Mouse (Mus musculus) v-Abl transformed pro-B cells (cell line): ENCODE measurements around the gene Borcs8.

Experiments used
- in situ Hi-C, 2 experiments: fragments of 400-800 bp; cut with MboI; formaldehyde crosslinking; loops; one replicate each; pipeline ENCODE4 v1.15.1; 2025; ENCODE audit not compliant: unreplicated experiment in 2 of 2

The Borcs8 gene

DNA sequence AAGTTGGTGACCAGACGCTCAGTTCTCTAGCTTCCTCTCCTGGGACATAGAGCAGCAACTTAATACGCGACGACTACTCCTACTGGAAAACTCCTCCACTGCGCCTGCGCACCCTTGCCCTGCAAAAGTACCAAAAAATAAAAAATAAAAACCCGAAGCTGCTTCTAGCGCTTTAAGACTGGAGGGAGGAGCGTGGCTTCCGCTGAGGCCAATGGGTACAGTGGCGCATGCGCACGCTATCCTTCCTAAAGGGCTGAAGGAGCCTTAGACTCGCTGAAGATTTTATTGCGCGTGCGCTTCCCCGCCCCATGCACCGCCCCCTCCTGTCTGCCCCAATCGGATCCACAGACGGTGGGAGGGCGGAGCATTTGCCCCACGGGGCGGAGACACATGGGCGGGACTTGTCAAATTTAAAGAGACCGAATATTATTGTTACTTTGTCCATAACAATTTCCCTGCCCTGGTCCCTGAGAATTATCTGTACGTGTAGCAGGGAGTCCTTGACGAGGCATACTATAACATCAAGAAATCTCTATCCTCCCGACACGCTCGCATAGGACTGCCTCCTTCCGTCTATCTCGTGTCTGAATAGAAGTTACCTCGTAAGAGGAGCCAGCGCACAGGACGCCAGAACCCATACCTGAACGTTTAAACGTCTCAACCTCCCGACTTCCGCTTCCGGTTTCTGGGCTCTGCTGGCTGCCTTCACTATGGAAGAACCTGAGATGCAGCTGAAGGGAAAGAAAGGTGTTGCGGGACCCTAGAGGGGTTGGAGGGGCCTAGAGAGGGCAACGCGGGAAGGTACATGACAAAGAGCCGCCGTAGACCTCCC lies at the start of gene Borcs8, which contains the start of the genes Rfxank and Mef2b:
TSS of gene Borcs8 (plus strand) at position 474 of the 832 bp plus-strand sequence.
TSS of gene Rfxank (minus strand) at position 129 of the 832 bp plus-strand sequence.
TSS of gene Mef2b (plus strand) at position 686 of the 832 bp plus-strand sequence.
- in situ Hi-C loops: no loop called here

GRCm38 (mm10) chr8:70092786-70093185 lies 46.5 kb upstream of the Borcs8 start:
- in situ Hi-C loops: no loop called here

- in situ Hi-C loops: no loop called here
Observed at GRCm38 (mm10) chr8:70099276-70099675, 40.0 kb upstream of the Borcs8 start.

DNA sequence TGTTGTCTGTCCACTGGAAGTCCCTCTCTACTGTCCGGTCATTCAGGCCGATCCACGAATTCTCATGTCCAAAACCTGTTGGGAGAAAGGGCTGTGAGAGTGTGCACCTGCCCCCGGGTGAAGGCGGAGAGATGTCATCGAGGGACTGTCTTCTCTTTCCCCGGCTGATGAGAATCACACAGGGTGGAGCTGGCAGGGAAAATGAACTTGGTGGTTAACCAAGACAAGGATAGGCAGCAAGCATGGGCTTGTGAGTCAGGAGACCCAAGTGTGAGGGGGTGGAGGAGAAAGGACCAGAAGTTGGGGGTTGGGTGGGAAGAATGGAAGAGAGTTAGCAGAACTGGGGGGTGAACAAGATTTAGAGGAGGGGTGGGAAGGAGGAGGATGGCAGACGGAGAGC lies 39.1 kb upstream of the Borcs8 start:
- in situ Hi-C loops: loop anchor here in 1 of 2 experiments (25.0 kb wide), 2 partner anchors 463 to 763 kb away; partner anchors contain the start of gene Zfp868

DNA sequence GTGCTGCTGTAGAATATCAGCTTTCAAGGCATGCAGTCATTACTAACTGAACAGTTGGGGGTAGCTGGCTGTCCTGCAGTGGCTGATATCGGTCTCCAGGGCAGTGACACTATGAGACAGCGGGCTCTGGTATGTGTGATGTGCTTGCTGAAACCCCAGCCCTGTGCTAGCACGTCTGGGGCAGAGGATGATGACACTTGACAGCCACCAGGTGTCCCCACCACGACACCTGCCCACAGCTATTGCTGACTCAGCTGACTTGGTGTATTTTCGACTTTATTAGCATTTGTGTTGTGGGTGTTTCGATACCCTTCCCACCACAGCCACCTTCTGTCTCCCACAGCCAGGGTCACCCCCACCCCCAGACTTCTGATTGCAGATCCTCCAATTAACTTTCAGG lies 34.8 kb upstream of the Borcs8 start:
- in situ Hi-C loops: loop anchor here in 1 of 2 experiments (25.0 kb wide), 2 partner anchors 467 to 767 kb away; partner anchors contain the start of gene Zfp868

DNA sequence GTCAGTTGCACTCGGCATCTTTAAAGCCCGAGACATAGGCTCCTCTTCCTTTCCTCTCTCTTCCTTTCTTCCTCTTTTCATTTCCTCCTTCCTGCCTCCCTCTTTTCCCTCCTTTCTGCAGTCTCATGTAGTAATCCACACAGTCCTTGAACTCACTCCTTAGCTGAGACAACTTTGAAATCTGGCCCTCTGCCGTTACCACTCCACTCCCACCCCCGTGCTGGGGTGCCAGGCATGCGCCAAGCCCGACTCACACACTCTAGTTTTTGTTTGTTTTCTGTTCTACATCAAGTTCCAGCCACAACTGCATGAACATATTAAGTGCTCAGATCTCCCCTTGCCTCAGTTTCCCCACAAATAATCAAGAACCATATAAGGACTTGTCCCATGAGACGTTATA lies 34.4 kb upstream of the Borcs8 start:
- in situ Hi-C loops: loop anchor here (5.0 to 25.0 kb wide), 3 partner anchors 62 to 768 kb away; partner anchors contain the start of gene Zfp868 (in 1 of the 2)

GRCm38 (mm10) chr8:70110451-70110850 lies 28.8 kb upstream of the Borcs8 start:
- in situ Hi-C loops: loop anchor here in 1 of 2 experiments (5.0 to 25.0 kb wide), 4 partner anchors 57 to 773 kb away; partner anchors contain the start of gene Zfp868

- in situ Hi-C loops: loop anchor here in 1 of 2 experiments (5.0 to 25.0 kb wide), 4 partner anchors 56 to 774 kb away; partner anchors contain the start of gene Zfp868
Observed at GRCm38 (mm10) chr8:70111192-70111795, 28.0 kb upstream of the Borcs8 start.

- in situ Hi-C loops: loop anchor here in 1 of 2 experiments (5.0 to 25.0 kb wide), 4 partner anchors 55 to 775 kb away; partner anchors contain the start of gene Zfp868
Observed at GRCm38 (mm10) chr8:70112401-70113016, 26.8 kb upstream of the Borcs8 start.

DNA sequence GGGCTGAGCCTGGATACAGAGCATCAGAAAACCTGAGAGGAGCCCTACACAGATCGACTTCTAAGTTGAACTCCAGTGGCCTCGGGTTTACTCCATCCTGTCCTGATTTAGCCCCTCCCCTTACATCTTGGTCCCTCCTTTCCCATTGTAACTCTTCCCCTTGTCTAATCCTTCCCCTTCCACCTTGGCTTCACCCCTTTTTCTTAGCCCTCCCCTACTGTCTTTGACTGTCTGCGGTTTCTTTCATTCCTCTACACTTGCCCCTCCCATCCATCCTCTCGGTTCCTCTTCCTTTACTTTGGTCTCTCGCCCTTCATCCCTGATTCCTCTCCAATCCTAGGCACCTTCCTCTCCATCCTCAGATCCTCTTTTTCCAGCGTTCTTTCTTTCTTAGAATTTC lies 24.8 kb upstream of the Borcs8 start:
- in situ Hi-C loops: loop anchor here in 1 of 2 experiments (5.0 to 25.0 kb wide), 4 partner anchors 53 to 777 kb away; partner anchors contain the start of gene Zfp868

DNA sequence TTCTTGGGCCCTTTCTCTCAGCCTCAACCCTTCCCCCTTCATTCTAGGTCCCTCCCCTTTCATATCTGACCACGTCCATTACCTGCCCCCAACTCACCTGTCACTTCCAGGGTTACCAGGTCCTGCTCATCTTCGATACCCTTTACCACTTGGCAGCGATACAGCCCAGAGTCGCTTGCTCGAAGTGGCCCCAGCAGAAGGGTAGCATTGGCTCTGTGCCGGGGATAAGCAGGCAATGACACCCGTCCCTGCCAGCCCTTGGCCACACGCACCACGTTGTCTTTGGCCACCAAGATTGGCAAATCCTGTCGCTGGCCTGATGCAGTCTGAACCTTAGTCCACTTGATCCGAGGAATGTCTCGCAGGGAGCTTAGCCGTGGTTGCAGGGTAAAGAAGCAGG lies 24.4 kb upstream of the Borcs8 start:
- in situ Hi-C loops: loop anchor here in 1 of 2 experiments (5.0 to 25.0 kb wide), 4 partner anchors 52 to 778 kb away; partner anchors contain the start of gene Zfp868

- in situ Hi-C loops: loop anchor here in 1 of 2 experiments (25.0 kb wide), 2 partner anchors 480 to 780 kb away; partner anchors contain the start of gene Zfp868
Observed at GRCm38 (mm10) chr8:70117611-70118010, 21.7 kb upstream of the Borcs8 start.

GRCm38 (mm10) chr8:70118726-70119700 lies 20.3 kb upstream of the Borcs8 start:
- in situ Hi-C loops: loop anchor here in 1 of 2 experiments (25.0 kb wide), 2 partner anchors 482 to 782 kb away; partner anchors contain the start of gene Zfp868

GRCm38 (mm10) chr8:70120667-70121066 lies 18.6 kb upstream of the Borcs8 start, which contains the start of gene Ncan:
Ncan (minus strand) TSS chr8:70120873.
- in situ Hi-C loops: loop anchor here (5.0 to 25.0 kb wide), 4 partner anchors 198 to 793 kb away; partner anchors contain the start of gene Zfp868 (in 1 of the 2)

GRCm38 (mm10) chr8:70122863-70123262 lies 16.4 kb upstream of the Borcs8 start:
- in situ Hi-C loops: loop anchor here (5.0 to 25.0 kb wide), 4 partner anchors 201 to 796 kb away; partner anchors contain the start of gene Zfp868 (in 1 of the 2)

DNA sequence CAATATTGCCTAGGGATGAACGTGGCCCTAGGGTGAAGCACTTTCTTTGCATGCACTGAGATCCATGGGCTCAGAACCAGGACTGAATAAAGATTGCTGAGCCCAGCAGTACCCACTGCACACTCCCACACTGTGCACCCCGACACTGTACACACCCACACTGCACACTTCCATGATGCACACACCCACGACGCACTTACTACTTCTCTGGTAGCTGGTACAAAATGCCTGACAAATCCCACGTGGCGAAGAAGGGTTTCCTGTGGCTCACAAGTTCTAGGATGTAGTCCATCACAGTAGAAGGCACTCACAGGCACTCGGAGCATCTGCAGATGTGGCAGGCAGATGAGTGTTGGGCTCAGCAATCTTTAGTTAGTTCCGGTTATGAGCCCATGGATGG lies 14.3 kb upstream of the Borcs8 start:
- in situ Hi-C loops: loop anchor here (5.0 to 25.0 kb wide), 4 partner anchors 203 to 798 kb away; partner anchors contain the start of gene Zfp868 (in 1 of the 2)

DNA sequence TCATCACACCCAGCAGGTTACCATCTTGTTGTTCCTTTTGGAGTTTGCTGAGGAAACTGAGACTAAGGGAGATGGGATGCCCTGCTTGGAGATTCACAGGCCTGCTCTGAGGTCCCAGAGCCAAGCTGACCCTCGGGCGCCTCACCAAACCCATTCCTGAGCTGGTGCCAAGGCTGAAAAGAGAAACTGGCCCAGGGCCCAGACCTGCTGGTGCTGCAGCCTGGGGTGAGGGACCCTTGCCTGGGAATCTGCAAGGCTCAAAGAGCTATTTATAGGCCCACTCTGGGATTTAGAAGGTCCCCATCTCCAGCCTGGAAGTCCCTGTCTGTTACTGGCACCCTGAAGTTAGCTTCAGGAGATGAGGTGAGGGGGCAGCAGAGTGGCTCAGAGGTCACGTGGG lies 10.9 kb upstream of the Borcs8 start:
- in situ Hi-C loops: no loop called here

GRCm38 (mm10) chr8:70129309-70129952 lies 9.9 kb upstream of the Borcs8 start:
- in situ Hi-C loops: no loop called here
